Mouse (Mus musculus): Measurements from ENCODE around the gene Bcl10. TPM values are rescaled to one million over a fixed set of nuclear protein-coding genes. Genes with fewer than 3 reads are reported as not detected.
A peak's percentile ranks its signal among the peaks of the same experiment; 100 is the strongest.

Gene Bcl10
- polyA plus RNA-seq, 1 experiment = 14.5 TPM

DNA sequence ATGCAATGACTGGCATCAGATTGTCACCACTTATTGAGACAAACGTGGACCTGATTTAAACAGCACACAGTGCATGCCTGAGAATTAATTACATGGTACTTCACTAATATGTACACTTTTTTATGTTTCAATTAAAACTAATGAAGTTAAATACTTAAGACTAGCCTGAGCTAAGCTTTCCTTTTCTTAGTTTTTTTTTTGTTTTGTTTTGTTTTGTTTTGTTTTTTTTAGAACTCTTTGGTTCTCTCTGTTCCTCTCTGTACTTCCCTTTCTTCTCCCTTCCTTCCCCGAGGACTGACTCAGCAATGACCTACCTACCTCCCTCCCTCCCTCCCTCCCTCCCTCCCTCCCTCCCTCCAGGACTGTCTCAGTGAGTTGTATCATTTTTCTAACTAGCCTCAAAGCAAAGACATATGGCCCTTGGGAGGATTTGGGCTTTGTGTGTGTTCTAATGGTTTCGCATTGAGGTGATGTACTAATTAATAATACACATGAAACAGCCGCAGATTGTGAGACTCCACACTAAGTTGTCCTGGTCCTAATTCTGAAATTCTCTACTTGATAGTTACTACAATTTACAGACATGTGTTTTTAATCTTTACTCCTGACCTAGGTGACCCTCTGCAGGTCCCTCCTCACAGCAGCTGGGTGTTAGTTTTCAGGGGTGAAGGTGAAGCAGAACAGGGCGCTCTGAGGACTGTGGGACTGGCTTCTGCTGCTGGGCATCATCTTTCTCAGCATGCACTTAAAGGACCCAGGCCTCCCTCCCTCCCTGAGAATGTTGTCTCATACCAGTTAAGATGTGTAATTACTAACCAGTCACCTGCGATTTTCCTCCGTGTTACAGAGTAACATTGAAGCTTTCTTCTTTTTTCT, 7.2 kb downstream of the Bcl10 start:
- no peak overlapping the region for H3K4me3 ChIP-seq (ENCODE audit: insufficient read depth, low read depth, low read length)
- H3K4me1 ChIP-seq (ENCODE audit: control insufficient read depth, insufficient read depth, insufficient read length, low read length) = peaks cover 2% of the 10 kb centered on the region; the same call in 1 of the 2 replicates
- no peak overlapping the region for H3K27ac ChIP-seq (replicated peaks; ENCODE audit: low read depth, low read length)

DNA sequence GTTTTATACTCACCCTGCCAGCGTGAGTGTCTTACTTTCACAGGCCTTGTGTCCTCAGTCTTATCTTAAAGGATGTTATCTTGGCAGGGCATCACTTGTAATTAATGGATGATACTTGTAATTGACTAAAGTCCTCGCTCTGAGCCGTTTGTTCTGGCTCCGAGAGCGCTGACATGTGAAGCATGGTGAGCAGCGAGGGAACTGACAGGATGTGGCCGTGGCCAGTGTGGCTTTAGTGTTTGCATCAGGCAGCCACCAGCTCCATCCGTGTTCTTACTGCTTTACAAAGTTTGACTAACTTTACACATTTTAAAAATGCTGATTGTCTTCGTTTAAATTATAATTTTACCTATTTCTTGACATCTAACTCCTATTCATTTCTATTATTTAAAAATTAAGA, 11.2 kb downstream of the Bcl10 start:
- Histone ChIP-seq H3K27ac (replicated peaks; ENCODE audit: low read depth, low read length) (no peak overlapping the region), H3K4me1 (ENCODE audit: control insufficient read depth, insufficient read depth, insufficient read length, low read length) (peaks cover under 1% of the 10 kb centered on the region), H3K4me3 (ENCODE audit: insufficient read depth, low read depth, low read length) (no peak overlapping the region)

DNA sequence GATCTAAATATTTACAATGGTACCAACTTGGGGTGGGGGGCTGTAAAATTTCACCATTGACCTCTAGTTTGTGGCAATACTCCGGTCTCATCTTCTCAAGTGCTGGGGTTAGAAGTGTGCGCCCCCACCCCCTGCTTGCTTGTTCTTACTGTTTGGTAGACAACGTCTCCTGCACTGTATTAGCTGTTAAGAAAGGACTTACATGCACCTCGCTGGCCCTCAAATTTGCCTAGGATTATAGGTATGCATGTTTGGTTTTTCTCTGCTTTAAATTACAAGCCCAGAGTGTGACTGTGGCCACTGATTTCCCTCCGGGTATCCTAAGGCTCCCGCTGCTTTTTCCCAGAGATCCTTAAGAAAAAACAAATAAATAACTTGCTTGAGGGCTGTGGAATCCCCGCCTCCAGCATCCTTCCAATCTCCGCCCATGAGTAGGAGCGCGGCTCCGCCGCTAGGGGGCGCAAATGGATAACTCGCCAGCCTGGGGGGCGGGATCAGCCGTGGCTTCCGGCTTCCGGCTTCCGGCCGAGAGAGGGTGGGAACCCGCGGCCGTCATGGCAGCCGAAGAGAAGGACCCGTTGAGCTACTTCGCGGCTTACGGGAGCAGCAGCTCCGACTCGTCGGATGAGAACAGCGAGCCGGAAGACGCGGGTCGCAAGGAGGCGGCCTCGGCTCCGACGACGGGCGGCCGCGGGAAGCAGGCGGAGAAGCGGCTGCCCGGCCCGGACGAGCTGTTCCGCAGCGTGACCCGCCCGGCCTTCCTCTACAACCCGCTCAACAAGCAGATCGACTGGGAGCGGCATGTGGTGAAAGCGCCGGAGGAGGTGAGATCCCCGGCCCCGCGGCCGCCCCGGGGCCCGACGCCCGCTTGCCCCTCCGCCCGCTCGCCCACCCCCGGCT, 15.2 kb downstream of the Bcl10 start, which contains the start of gene 2410004B18Rik:
Gene 2410004B18Rik (plus strand): TSS at position 510 of the 900 bp plus-strand sequence.
- H3K4me3 ChIP-seq (ENCODE audit: insufficient read depth, low read depth, low read length) = peak within 1 kb of the TSS; percentile 86
- H3K27ac ChIP-seq (replicated peaks; ENCODE audit: low read depth, low read length) = peak within 1 kb of the TSS; percentile 72

DNA sequence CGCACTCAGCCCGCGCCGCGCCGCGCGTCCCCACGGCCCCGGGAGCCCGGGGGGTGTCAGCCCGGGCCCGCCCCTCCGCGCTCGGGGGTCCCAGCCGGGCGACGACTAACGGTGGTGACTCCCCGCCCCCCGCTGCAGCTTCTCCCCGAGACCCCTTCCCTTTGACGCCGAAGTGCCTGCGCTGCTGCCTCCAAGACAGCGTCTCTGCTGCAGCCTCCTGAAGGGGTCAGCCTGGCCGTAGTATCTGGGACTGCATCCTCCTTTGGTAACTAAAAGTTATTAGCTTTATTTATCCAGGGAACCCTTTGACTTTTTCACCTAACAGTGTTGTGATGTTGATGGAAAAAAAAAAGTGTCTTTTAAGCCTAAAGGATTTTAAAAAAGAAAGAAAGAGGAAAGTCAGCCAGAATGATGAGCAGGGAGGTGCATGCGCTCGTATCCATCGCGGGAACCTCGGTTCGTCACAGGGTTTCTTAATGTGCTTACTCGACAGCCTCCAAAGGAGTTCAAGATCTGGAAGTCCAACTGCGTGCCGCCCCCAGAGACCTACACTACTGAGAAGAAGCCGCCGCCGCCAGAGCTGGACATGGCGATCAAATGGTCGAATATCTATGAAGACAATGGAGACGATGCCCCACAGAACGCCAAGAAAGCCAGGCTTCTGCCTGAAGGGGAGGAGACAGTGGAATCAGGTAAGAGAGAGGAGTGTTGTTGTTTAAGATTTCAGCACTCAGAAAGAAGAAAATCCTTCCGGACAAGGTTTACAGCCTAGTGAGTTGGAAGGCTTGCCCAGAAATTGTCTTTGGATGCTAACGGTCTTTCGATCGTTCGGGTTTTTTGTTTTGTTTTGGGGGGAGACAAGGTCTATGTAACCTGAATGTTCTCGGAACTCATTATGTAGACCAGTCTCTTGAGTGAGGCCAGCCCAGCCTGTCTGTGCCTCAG, 16.1 kb downstream of the Bcl10 start:
- Histone ChIP-seq H3K4me3 (ENCODE audit: insufficient read depth, low read depth, low read length) (peak overlapping the region; percentile 86), H3K27ac (replicated peaks; ENCODE audit: low read depth, low read length) (no peak overlapping the region), H3K4me1 (ENCODE audit: control insufficient read depth, insufficient read depth, insufficient read length, low read length) (peaks cover 12% of the 10 kb centered on the region)

More for the DNA sequence above, 15.2 kb downstream of the Bcl10 start, which contains the start of gene 2410004B18Rik:
- H3K4me1 ChIP-seq (ENCODE audit: control insufficient read depth, insufficient read depth, insufficient read length, low read length) = peaks cover 12% of the 10 kb centered on the region

DNA sequence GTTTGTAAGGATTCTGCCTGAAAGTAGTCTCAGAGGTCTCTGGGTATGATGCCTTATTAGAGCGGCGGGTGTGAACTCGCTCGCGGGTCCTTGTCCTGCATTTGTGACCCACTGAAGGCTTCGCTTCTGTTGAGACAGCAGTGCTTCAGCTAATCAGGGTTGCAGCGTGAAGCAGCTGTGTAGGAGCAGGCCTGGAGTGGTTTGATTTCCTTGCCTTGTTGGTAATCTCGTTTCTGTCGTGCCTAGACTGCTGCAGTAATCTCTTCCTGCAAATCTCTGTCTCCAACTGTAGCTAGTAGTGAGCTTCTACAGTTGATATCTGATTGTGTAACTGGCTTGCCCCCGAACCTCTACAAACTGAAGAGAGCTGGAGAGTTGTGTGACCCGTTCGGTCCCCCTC, 16.8 kb downstream of the Bcl10 start:
- peaks cover 12% of the 10 kb centered on the region for H3K4me1 ChIP-seq (ENCODE audit: control insufficient read depth, insufficient read depth, insufficient read length, low read length)
- H3K27ac ChIP-seq (replicated peaks; ENCODE audit: low read depth, low read length) = no peak overlapping the region
- peak overlapping the region; percentile 86; the same call in 1 of the 2 replicates for H3K4me3 ChIP-seq (ENCODE audit: insufficient read depth, low read depth, low read length)

DNA sequence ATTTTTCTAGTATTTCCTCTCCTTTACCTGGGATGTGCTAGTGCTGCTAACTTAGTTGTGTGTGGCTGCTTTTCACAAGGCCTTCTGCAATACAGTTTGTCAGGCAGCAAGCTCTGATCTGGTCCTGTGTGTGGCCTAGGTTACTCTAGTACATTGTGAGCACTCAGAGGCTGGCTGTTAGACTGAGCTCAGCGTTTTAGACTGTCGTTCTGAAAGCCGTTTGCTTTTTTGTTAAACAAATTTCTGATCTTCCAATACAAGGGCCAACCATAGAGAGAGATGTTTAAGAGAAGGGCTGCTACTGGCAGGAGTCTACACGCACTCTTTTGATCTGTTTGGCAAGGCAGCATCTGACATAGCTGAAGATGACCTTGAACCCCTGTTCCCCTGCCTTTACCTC, 17.4 kb downstream of the Bcl10 start:
- Histone ChIP-seq H3K4me1 (ENCODE audit: control insufficient read depth, insufficient read depth, insufficient read length, low read length) (peaks cover 12% of the 10 kb centered on the region), H3K4me3 (ENCODE audit: insufficient read depth, low read depth, low read length) (peak overlapping the region; percentile 86; the same call in 1 of the 2 replicates), H3K27ac (replicated peaks; ENCODE audit: low read depth, low read length) (no peak overlapping the region)

DNA sequence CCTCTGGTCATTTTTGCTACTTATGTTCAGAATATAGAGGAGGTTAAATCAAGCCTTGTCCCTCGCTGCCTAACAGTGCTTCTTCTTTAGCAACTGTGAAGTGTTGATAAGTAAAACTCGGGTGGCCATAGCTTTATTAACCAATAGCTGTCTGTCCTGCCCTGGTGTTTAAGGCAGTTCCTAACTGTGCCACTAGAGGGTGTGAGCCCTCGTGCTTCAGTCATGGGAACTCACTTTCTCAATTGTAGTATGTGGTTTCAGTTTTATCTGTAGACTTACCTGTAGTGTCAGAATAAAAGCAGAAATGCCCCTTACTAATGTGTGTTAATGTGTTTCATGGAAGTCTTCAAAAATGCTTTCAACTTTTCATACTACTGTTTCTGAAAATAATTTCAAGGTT, 19.4 kb downstream of the Bcl10 start:
- Histone ChIP-seq H3K4me1 (ENCODE audit: control insufficient read depth, insufficient read depth, insufficient read length, low read length) (peaks cover 12% of the 10 kb centered on the region), H3K27ac (replicated peaks; ENCODE audit: low read depth, low read length) (no peak overlapping the region), H3K4me3 (ENCODE audit: insufficient read depth, low read depth, low read length) (no peak overlapping the region)

DNA sequence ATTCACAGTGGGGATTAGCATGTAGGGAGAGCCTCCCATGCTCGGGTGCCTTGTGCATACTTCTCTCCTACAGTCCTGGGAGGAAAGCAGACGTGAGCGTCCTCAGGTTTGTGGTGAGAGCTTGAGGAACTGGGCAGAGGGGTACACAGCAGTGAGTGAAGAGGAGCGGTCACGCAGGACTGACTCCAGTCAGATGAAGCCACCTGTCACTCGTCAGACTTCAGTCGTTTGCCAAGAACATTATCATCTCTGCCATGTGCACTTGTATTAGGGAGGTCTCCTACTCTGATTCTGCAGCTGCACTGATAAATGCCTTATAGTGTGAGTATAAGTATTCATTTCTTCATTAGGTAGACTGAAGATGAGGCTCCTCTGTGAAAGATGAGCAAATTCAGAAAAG, 21.7 kb downstream of the Bcl10 start:
- Histone ChIP-seq H3K27ac (replicated peaks; ENCODE audit: low read depth, low read length) (no peak overlapping the region), H3K4me3 (ENCODE audit: insufficient read depth, low read depth, low read length) (no peak overlapping the region), H3K4me1 (ENCODE audit: control insufficient read depth, insufficient read depth, insufficient read length, low read length) (peaks cover 6% of the 10 kb centered on the region)

DNA sequence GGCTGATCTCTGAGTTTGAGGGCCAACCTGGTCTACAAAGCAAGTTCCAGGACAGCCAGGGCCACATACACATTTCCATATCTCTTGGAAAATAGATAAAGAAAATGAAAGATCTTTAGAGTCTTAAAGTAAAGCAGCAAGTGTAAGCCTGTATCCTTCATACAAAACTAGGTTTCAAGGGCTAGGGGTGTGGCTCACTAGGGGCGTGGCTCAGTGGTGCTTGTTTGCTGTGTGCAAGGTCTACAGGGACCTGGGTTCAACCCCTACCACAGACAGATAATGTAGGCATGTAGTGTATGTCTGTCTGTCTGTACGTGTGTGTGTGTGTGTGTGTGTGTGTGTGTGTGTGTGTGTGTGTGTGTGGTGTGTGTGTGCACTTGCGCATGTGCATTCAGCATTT, 23.3 kb downstream of the Bcl10 start:
- no peaks in the 10 kb centered on the region for H3K4me1 ChIP-seq (ENCODE audit: control insufficient read depth, insufficient read depth, insufficient read length, low read length)
- H3K27ac ChIP-seq (replicated peaks; ENCODE audit: low read depth, low read length) = no peak overlapping the region
- H3K4me3 ChIP-seq (ENCODE audit: insufficient read depth, low read depth, low read length) = no peak overlapping the region

DNA sequence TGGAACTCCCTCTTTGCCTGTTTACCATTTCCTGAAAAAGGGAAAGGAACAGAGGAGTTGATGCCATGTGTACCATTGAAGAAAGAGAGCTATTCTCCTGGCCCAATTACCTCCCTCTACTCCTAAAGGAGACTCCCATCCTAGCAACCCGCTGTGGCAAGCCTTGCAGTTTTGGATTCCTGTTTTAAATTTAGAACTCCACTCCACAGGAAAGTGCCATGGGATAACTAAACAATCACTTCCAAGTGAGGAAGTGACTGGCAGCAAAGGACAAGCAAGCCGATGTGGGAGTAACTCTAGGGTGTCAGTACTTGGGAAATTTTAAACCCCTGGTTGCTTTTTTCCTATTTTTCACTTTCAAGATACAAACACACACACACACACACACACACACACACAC, 24.1 kb downstream of the Bcl10 start:
- Histone ChIP-seq H3K4me1 (ENCODE audit: control insufficient read depth, insufficient read depth, insufficient read length, low read length) (no peaks in the 10 kb centered on the region), H3K27ac (replicated peaks; ENCODE audit: low read depth, low read length) (no peak overlapping the region), H3K4me3 (ENCODE audit: insufficient read depth, low read depth, low read length) (no peak overlapping the region)

DNA sequence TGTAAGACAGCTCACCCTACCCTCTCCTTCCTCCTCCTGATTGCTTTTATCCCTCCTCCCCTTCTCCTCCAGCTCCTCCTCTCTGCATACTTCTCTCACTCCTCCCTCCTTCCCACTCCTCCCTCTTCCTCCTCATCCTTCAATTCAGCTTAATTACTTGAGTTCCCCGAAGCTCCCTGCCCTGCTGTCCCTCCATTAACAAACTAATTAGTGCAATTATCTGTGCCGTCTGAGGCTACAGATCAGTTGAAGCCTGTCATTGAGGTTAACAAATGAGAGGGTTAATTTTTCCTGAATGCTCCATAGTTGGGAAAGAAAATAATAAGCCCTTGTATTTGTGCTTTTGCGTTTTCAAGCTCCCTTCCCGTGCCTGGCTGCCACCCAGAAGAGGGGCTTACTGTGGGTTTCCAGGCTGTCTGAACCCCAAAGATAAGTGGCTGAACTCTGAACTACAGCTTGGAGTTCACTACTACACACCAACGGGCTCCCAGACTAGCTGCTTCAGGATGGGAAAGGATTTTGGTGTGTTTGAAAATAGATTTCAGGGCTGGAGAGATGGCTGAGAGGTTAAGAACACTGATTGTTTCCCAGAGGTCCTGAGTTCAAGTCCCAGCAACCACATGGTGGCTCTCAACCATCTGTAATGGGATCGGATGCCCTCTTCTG, 25.1 kb downstream of the Bcl10 start:
- H3K27ac ChIP-seq (replicated peaks; ENCODE audit: low read depth, low read length) = no peak overlapping the region

DNA sequence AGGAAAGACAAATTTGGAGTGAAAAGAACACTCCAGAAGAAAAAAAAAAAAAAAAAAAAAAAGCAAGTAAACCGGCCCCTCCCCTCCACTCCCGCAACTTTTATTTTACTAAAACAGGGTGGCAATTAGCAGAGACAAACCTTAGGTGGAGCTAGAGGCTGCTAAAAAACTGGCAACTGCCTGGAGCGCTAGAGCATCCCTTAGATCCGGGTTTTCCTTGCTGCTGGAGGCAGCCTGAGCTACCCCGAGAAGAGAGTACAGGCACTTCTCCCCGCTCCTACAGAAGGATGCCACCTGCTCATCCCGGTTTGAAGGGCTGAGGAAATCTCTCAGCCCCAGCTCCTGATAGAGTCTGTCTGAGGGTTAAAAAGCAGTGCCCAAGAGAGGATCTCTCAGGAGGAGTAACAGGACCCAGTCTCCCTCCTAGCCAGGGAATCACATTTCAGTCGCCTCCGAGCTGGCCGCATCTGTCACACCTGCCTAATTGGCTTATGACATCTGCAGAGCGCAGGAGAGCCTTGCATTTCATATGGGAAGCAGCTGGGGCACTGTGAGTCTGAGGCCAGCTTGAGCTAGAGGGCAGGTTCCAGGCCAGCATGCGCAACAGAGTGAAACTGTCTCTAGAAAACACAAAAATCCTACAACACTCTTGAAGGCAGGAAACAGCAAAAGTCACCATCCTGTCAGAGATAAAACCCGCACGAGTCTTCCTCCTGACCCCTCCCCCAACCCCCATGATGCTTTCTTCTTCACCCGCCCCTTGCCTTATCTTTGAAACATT, 27.6 kb downstream of the Bcl10 start:
- no peak overlapping the region for H3K27ac ChIP-seq (replicated peaks; ENCODE audit: low read depth, low read length)
- H3K4me3 ChIP-seq (ENCODE audit: insufficient read depth, low read depth, low read length) = no peak overlapping the region

More for the DNA sequence above, 25.1 kb downstream of the Bcl10 start:
- Histone ChIP-seq H3K4me1 (ENCODE audit: control insufficient read depth, insufficient read depth, insufficient read length, low read length) (no peaks in the 10 kb centered on the region), H3K4me3 (ENCODE audit: insufficient read depth, low read depth, low read length) (no peak overlapping the region)

DNA sequence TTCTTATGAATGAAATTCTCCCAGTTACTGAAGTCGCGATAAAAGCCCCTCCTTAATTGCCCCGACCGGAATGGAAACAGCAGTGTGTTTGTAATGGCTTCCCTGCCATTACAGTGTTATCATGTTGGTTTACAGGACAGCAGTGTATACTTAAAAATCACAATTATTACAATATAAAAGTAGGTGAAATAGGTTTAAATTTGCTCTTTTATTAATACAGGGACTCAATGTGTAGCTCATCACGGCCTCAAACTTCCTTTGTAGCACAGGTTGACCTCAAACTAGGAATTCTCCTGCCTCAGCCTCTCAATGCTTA, 28.2 kb downstream of the Bcl10 start:
- Histone ChIP-seq H3K4me1 (ENCODE audit: control insufficient read depth, insufficient read depth, insufficient read length, low read length) (no peaks in the 10 kb centered on the region), H3K4me3 (ENCODE audit: insufficient read depth, low read depth, low read length) (no peak overlapping the region), H3K27ac (replicated peaks; ENCODE audit: low read depth, low read length) (no peak overlapping the region)

More for the DNA sequence above, 27.6 kb downstream of the Bcl10 start:
- no peaks in the 10 kb centered on the region for H3K4me1 ChIP-seq (ENCODE audit: control insufficient read depth, insufficient read depth, insufficient read length, low read length)

All from brown adipose tissue, adult 24 weeks (tissue).